Mouse (Mus musculus) spleen, embryonic (tissue): Measurements from ENCODE around the gene Ccdc137.

Experiments
- CTCF ChIA-PET: fragments of 350-600 bp; sonication (Branson Sonifier 250); formaldehyde crosslinking; loops from one replicate; lab custom pipeline; 2022; lab: Charles Lee

The Ccdc137 gene

DNA sequence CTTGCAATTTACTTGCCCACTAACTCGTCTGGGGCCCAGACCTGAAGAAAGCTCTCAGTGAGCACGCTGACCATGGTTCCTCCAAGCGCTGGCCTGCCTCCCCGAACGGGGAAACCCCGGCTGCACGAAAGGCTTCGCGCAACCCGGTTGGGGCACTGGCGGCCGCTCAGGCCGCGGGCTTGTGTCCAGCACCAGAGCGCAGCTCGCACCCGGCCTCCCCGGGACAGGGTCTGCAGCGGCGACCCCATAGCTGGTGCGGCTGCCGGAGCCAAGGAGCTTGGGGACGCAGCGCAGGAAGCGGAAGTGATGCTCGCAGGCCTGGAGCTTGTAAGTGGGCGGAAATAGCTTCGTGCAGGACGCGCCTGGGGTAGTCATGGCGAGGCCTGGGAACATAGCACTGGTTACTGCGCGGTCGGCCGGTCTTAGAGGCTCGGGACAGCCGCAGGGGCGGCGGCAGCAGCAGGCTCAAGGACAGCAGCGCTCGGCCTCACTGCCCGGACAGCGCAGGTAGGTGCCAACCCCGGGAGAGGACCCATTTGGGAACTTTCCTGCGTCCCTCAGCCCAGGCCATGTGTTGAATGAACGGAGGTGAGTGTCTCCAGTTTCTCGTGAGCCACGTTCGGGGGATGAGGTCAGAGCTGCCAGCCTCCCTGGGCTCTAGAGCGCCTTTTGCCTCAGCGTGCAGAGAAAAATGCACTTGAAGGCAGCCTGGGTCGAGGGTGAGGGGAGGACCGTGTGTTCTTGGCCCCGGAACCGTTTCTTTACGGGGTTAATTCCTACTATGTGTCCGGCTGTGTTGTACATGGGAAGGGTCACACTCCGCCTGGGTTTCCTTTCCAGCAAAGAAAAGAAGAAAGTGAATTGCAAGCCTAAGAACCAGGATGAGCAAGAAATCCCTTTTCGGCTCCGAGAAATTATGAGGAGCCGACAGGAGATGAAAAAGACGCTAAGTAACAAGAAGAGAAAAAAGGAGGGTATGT is at the start of gene Ccdc137, which contains the start of gene Oxld1:
TSS of gene Ccdc137 (plus strand) at position 344 of the 980 bp plus-strand sequence.
TSS of gene Oxld1 (minus strand) at position 297 of the 980 bp plus-strand sequence.
- CTCF ChIA-PET = no interaction called here

DNA sequence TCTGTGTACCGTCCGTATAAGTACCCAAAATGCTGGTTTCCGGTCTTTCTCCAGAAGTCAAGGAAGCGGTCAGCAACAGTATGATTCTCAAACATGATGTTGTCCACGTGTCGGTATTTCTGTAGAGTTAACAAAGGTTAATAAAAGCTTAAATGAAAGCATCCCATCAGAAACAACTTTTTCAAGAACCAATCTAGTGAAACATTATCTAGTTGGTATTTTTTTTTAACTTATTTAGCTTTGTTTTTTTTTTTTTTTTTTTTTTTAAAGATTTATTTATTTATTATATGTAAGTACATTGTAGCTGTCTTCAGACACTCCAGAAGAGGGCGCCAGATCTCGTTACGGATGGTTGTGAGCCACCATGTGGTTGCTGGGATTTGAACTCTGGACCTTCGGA is 44.3 kb upstream of the Ccdc137 start:
- CTCF ChIA-PET = interaction anchor here (0.5 kb wide), 1 partner anchor 1946 kb away, joined by 3 read pairs; no protein-coding TSS in a partner anchor

- CTCF ChIA-PET = no interaction called here
Observed at GRCm38 (mm10) chr11:120417852-120418251, 40.1 kb upstream of the Ccdc137 start.

DNA sequence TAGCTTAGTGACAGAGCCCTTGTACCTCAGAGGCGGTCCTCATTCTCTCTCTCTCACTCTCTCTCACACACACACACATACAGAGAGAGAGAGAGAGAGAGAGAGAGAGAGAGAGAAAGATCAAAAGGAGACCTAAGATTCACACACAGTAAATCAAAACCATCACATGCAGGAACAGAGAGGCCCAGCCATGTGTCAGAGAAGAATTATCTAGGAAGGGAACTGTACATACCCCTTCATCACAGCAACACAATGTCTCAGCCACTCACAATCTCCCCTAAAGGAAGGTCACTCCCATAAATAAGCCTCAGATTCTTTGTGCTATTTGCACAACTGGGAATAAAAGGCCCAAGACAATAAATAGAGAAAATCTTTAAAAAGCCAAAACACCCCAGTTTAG is 39.3 kb upstream of the Ccdc137 start:
- CTCF ChIA-PET = no interaction called here

- CTCF ChIA-PET = interaction anchor here (0.8 kb wide), 1 partner anchor 160 kb away, joined by 3 read pairs; no protein-coding TSS in a partner anchor
Observed at GRCm38 (mm10) chr11:120422651-120423568, 35.0 kb upstream of the Ccdc137 start.

- CTCF ChIA-PET = interaction anchor here (0.6 to 0.8 kb wide), 3 partner anchors 72 to 516 kb away, joined by 3 to 11 read pairs (median 5); no protein-coding TSS in a partner anchor
Observed at GRCm38 (mm10) chr11:120423569-120424295, 34.2 kb upstream of the Ccdc137 start.

DNA sequence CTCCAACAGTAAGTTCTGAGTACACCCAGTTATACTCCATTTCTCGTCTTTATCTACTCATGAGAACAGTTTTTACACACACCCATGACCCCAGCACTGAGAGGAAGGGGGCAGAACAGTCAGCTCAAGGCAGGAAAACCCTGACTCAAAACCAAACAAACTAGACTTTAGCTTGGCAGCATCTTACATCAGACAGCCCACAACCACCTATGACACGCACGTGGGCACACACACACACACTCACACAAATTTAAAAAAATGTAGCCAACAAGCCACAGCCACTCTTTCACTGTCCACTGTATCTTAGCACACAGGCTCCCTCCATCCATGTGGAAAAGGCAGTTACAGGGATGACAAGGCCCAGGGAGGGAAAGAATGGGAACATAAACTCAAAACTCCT is 31.2 kb upstream of the Ccdc137 start:
- CTCF ChIA-PET = no interaction called here

DNA sequence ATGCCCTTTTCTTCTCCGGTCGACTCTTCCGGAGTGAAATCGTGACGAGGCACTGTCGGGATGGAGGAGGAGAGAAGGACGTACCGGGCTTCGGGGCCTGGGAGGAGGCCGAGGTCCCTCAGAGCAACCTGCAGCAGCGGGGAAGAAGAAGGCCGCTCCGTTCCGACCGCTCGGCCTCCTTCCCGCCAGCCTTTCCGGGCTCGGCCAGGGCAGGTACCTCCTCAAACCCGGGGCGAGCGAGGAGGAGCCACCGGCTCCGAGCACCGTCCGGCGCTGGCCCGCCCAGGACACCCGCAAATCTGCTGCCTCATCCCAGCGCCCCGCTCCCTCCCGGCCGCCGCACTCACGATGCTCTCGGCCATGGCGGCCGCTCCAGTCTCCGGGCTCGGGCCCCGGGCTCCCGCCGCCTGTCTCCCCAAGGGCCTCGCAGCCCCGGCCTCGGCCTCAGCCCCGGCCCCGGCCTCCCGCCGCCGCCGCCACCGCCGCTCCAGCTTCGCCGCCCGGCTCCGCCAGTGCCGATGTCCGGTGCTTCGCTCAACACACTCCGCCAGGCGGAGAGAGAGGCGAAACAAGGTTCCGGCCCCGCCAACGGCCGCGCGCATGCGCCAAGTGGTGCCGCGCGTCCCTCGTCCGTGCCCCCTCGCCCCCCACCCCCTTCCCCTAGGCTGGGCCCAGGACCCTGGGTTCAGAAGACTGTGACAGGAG is 20.6 kb upstream of the Ccdc137 start, which contains the start of gene Nploc4:
TSS of gene Nploc4 (minus strand) at position 557 of the 705 bp plus-strand sequence.
- CTCF ChIA-PET = interaction anchor here (0.6 to 0.7 kb wide), 3 partner anchors 58 to 1363 kb away, joined by 3 to 12 read pairs (median 9); partner anchors contain the start of gene Faap100

- CTCF ChIA-PET = interaction anchor here (0.6 to 0.7 kb wide), 3 partner anchors 59 to 1363 kb away, joined by 3 to 12 read pairs (median 9); partner anchors contain the start of gene Faap100
Observed at GRCm38 (mm10) chr11:120437857-120438385, 20.0 kb upstream of the Ccdc137 start.

- CTCF ChIA-PET = no interaction called here
Observed at GRCm38 (mm10) chr11:120442344-120442743, 15.6 kb upstream of the Ccdc137 start, which contains the start of gene Tspan10. TSS of gene Tspan10 (plus strand) at chr11:120442644.

DNA sequence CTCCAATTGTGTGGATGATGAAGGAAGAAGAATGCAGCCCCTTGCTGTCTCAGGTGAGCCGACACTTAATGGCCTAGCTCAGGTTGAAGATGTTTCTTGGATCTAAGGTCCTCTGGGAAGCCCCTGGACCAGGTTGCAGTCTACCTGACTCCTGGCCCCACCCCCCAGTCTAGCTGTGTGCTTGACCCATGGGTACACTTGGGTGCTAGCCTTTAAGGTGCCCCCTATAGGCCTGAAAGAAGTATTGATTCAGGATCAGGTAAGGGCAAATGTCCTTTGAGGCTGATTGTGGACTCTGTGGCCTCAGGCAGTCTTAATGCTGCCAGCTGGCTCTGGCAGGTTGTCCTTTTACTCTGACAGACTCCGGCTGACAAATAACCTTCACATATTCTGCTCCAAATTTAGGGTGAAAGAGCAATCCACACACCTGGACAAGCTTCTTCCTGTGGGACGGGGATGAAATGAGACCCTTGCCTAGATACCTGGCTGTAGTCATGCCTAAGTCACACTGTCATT is 15.1 kb upstream of the Ccdc137 start:
- CTCF ChIA-PET = no interaction called here

- CTCF ChIA-PET = interaction anchor here (0.5 kb wide), 1 partner anchor 9 kb away, joined by 3 read pairs; no protein-coding TSS in a partner anchor
Observed at GRCm38 (mm10) chr11:120444106-120444505, 13.8 kb upstream of the Ccdc137 start.

GRCm38 (mm10) chr11:120445475-120445874 is 12.4 kb upstream of the Ccdc137 start:
- CTCF ChIA-PET = no interaction called here

DNA sequence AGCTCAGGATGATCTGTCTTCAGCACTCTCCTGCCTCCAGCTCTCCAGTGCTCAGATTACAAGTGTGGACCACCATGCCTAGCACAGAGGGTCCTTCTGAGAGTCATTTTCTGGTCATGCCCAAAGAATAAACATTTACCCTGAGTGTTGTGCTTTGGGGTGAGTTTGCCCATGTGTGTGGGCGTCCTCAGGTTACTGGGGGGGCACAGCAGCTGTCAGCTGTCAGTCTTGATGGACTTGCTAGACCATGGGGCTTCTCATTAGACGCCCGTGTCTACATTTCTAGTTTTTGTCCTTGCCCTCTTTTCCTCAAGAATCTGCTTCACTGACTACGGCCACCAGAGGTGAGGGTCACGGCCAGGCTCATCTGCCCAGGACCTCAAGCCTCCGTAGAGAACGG is 10.7 kb upstream of the Ccdc137 start:
- CTCF ChIA-PET = no interaction called here

- CTCF ChIA-PET = no interaction called here
Observed at GRCm38 (mm10) chr11:120452246-120452645, 5.7 kb upstream of the Ccdc137 start.

DNA sequence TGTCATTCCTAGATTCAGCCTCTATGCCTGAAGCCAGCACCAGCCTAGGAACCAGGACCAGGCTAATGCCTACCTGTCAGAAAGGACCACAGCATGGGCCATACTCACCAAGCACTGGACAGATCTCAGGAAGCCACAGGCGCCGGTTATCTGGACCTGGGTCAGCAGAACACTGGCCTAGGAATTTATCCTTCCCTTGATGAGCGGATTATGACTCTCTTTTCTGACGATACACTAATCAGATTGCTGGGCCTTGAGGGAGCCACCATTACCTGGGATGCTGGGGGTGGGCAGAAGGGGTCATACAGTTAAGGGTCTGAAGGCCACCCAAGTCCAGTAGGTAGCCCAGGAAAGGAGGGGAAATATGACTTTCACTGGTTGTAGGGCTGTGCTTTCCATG is 4.6 kb upstream of the Ccdc137 start, which contains the start of gene Pde6g:
TSS of gene Pde6g (minus strand) at position 195 of the 400 bp plus-strand sequence.
- CTCF ChIA-PET = no interaction called here

- CTCF ChIA-PET = interaction anchor here (0.6 kb wide), 1 partner anchor 168 kb away, joined by 3 read pairs; no protein-coding TSS in a partner anchor
Observed at GRCm38 (mm10) chr11:120454965-120455364, 3.0 kb upstream of the Ccdc137 start.

DNA sequence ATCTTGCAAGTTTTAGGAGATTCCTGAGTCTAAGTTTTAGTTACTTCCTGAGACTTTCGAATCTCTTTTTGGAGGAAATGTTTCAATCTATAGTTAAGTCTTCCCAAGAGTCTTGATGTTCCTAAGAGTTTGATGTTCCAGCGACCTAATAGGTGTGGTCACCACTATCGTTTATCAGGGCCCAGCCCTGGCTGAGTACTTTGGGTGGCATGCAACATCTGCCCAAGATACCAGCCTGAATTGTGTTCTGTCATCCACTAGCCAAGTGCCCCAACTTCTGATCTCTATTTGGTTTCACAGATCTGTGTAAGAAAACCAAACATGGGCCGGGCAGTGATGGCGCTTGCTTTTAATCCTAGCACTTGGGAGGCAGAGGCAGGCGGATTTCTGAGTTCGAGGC is 2.5 kb upstream of the Ccdc137 start:
- CTCF ChIA-PET = no interaction called here

GRCm38 (mm10) chr11:120457370-120457769 is 545 bp upstream of the Ccdc137 start:
- CTCF ChIA-PET = no interaction called here
